Mouse (Mus musculus) MEL (cell line): ENCODE data around the gene Csnk1e.

Experiments
- BHLHE40 ChIP-seq: IDR thresholded peaks from 2 replicates; pipeline ENCODE4 v1.6.1; 2012; ENCODE audit warnings: low read depth, mild to moderate bottlenecking, inconsistent platforms, low read length, improper control_type of control experiment, borderline replicate concordance
- CTCF ChIP-seq, 3 experiments: IDR thresholded peaks in 2 of 3; conservative IDR thresholded peaks in 1 of 3; 2 replicates each; pipeline ENCODE4 v1.5.1; 2011 to 2012; ENCODE audit warnings: low read length in 3 of 3, low read depth in 2 of 3, mild to moderate bottlenecking in 2 of 3, improper control_type of control experiment in 1 of 3, inconsistent platforms in 1 of 3, mixed read lengths in 1 of 3, moderate library complexity in 1 of 3; ENCODE audit not compliant: control insufficient read depth in 1 of 3, insufficient read depth in 1 of 3, poor library complexity in 1 of 3, severe bottlenecking in 1 of 3
- HCFC1 ChIP-seq: IDR thresholded peaks from 2 replicates; pipeline ENCODE4 v1.6.1; 2012; ENCODE audit warnings: low read depth, mild to moderate bottlenecking, inconsistent platforms, low read length, improper control_type of control experiment, moderate library complexity
- MAX ChIP-seq: IDR thresholded peaks from 2 replicates; pipeline ENCODE4 v1.6.1; 2011; ENCODE audit warnings: low read length, improper control_type of control experiment
- POLR2A ChIP-seq, 2 experiments: IDR thresholded peaks; 2 replicates each; pipeline ENCODE4 v1.6.1; 2011 to 2012; ENCODE audit warnings: low read length in 2 of 2, mild to moderate bottlenecking in 2 of 2, control low read depth in 1 of 2, improper control_type of control experiment in 1 of 2, low read depth in 1 of 2, moderate library complexity in 1 of 2; ENCODE audit not compliant: control insufficient read depth in 1 of 2, insufficient read depth in 1 of 2, poor library complexity in 1 of 2
- RAD21 ChIP-seq: IDR thresholded peaks from 2 replicates; pipeline ENCODE4 v1.6.1; 2011; ENCODE audit warnings: mild to moderate bottlenecking, low read depth, low read length, improper control_type of control experiment
- TCF12 ChIP-seq: IDR thresholded peaks from 2 replicates; pipeline ENCODE4 v1.6.1; 2014; ENCODE audit warnings: low read depth, mild to moderate bottlenecking, inconsistent platforms, low read length, improper control_type of control experiment, moderate library complexity
- UBTF ChIP-seq: IDR thresholded peaks from 2 replicates; pipeline ENCODE4 v1.6.1; 2012; ENCODE audit warnings: low read depth, mild to moderate bottlenecking, inconsistent platforms, low read length, improper control_type of control experiment, moderate library complexity, borderline replicate concordance; ENCODE audit not compliant: insufficient read depth
- USF1 ChIP-seq: IDR thresholded peaks from 2 replicates; pipeline ENCODE4 v1.6.1; 2014; ENCODE audit warnings: low read depth, mild to moderate bottlenecking, inconsistent platforms, low read length, improper control_type of control experiment, moderate library complexity
- ZKSCAN1 ChIP-seq: IDR thresholded peaks from 2 replicates; pipeline ENCODE4 v1.6.1; 2012; ENCODE audit warnings: low read depth, mild to moderate bottlenecking, inconsistent platforms, low read length, improper control_type of control experiment, moderate library complexity

DNA sequence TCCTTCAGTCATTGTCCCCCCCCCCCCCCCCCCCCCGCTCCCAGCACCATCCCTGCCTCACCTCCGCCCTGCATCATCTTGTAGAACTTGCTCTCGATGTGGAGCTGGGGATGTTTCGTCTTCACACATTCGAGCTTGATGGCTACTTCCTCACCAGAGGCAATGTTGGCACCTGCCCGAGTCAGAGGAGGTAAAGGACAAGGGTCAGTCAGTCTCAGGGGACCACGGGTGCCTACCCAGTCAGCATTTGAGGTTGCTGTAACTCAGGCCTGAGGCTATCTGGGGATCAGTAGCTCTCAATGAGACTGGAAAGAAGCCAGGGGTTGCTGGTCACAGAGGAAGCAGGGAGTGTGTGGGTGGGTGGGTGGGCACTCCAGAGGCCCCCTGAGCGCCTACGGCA, 25.4 kb downstream of the Csnk1e start:
- TF ChIP-seq USF1 = no peak
- TF ChIP-seq POLR2A (IDR thresholded peaks at IDR 0.05; ENCODE audit: control insufficient read depth in 1 of 2, insufficient read depth in 1 of 2, low read depth in 1 of 2, low read length in 2 of 2, poor library complexity in 1 of 2) = no peak
- TF ChIP-seq UBTF = no peak
- no peak for TF ChIP-seq CTCF (IDR thresholded peaks at IDR 0.05 in 2 of 3, conservative IDR thresholded peaks at IDR 0.05 in 1 of 3; ENCODE audit: control insufficient read depth in 1 of 3, insufficient read depth in 1 of 3, low read depth in 2 of 3, low read length in 3 of 3, poor library complexity in 1 of 3, severe bottlenecking in 1 of 3)
- TF ChIP-seq RAD21 = no peak
- no peak for TF ChIP-seq HCFC1
- no peak for TF ChIP-seq ZKSCAN1
- no peak for TF ChIP-seq TCF12
- TF ChIP-seq BHLHE40 = no peak
- TF ChIP-seq MAX = no peak
